Mouse (Mus musculus) monocyte, adult 2 months (primary cell): Measurements from ENCODE around the gene Smim26.
A peak's percentile ranks its signal among the peaks of the same experiment; 100 is the strongest.

Source experiments
- DNase-seq, 2 experiments: peaks; one replicate each; pipeline ENCODE4 v3.0.0; 2022; ENCODE audit warnings: low spot score in 2 of 2, low read depth in 1 of 2

Gene Smim26

GRCm38 (mm10) chr2:144635644-144636320, 41.9 kb downstream of the Smim26 start:
- peak in 1 of 2 experiments; percentile 35 for DNase-seq

DNA sequence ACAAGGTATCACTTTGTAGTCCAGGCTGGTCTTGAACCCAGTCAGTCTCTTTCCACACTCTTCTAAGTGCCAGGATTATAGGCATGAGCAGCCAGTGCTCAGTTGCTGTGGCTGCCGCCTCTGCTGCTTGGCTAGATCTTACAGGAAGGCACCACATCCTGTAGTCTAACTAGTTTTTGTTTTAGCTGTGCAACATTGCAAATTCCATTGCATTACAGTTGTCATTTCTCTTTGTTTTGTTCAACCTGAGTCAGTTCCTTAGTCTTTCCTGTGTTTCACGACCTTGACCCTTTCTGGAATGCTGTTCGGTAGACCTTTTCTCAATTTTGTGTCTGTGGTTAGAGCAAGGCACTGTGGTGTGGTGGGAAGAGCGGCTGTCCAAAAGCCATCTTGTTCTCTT, 43.4 kb downstream of the Smim26 start:
- DNase-seq: no peak

DNA sequence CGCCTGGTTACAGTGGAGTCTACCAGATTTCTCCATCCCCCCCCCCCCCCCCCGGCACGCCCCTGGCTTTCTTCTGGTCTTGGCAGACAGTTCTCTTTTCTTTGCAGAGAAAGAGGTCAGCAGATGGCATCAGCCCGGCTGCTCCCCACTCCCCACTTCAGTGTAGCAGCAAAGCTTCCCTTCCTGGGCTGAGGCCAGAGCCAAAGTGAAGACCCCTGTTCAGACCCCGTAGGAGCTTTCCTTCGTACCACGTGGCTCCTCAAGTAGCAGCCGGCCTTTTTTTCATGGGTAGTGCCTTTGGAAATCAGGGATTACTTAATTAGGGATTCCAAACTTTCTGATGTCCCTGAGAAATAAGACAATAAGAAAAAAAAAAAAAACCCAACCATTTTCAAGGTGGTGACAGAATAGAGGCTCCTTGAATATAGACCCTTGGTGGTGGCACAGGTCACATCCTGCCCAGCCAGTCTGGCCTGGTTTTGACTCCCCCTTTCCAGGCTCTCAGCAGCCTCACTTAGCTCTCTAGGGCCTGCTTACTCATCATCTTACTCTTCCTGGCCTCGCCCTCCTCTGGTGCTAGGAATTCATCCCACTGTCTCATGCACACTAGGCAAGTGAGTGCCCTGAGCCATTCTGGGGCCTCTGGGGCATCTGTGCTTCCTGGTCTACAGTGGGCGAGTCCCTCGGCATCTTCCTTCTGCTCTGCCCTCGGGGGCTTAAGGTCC, 44.0 kb downstream of the Smim26 start:
- DNase-seq: no peak

- no peak for DNase-seq
Measured at GRCm38 (mm10) chr2:144638719-144639118, 44.9 kb downstream of the Smim26 start.

- DNase-seq: no peak
Measured at GRCm38 (mm10) chr2:144640101-144640500, 46.2 kb downstream of the Smim26 start.

GRCm38 (mm10) chr2:144641991-144642390, 48.1 kb downstream of the Smim26 start:
- peak; percentile 9 to 24 for DNase-seq
